Mouse (Mus musculus): ENCODE data around the gene Mapk10. TPM values are rescaled to one million over a fixed set of nuclear protein-coding genes. Genes with fewer than 3 reads are reported as not detected.
"Not testable (repeated sequence)": the region's sequence is repeated elsewhere in the genome, so short reads cannot be mapped to it uniquely, and the experiment has no call there.

Mapk10 gene
- total RNA-seq, 4 experiments from 2014 or later: 7.6 to 15.2 (median 11.3) TPM

DNA sequence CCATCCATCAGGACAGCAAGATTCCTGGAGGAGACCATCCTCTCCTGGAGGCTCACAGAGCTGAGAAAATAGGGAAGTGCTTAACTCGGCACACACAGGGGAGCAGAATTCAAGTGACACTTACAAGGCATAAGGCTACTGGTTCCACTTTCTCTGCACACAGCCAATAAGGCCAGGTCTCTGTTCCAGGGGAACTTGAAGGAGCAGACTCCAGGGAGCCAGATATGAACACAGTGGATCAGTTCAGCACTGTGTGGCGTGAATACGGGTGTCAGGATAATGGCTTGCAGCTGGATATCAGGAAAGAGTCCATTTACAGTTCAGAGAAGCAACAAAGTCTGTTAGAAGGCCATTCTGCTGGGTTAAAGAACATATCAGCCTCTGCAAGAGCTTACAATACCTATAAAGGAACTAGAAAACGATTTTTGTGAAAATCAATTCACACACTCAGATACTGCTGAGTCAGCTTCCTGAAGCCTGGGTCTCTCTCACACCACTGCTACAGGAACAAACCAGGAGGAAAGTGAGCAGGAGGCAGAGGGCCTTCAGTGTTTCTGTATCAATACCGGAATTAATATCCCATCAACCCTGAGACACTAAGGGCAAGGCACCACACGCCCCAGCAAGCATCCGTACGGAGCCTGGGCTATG lies 263.9 kb downstream of the Mapk10 start:
- DNase-seq: no peak

GRCm38 (mm10) chr5:102946625-102947024 lies 264.5 kb downstream of the Mapk10 start:
- no peak for DNase-seq

DNA sequence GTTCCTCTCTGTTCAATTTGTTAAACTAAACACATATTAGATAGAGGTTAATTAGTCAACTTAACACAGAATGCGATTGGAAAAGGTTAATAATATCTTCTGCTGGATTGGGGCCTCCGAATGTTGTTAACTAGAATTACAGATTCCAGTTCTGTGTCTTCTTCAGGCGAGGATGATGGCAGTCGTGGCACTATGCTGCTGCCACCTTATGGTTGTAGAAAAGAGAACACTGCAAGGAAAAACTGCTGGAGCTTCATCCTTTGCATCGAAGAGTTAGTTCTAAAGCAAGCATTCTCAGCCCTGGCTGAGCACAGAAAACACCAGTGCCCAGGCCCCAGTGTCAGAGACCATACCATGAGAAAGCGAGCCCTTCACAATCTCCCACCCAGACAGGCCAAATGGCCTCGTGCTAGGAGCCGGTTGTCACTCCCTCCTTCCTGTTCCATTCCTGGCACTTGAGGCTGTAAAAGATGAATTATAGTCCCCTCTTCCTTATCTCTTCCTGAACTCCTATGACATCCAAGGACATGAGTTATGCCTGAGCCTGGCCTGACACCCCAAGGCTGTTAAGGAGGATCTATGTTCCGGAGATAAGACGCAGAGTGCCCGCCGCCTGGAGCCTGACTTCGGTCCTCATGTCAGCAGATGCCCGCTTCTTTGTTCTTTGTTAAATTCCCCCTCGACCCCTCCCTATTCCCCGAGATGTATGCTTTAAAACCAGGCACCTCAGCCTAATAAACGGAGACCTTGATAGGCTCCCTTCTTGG lies 267.1 kb downstream of the Mapk10 start:
- DNase-seq: peak; percentile 42

- DNase-seq: no peak
Observed at GRCm38 (mm10) chr5:102930161-102930560, 281.0 kb downstream of the Mapk10 start.

GRCm38 (mm10) chr5:102926786-102927185 lies 284.3 kb downstream of the Mapk10 start:
- no peak for DNase-seq

GRCm38 (mm10) chr5:102920199-102920598 lies 290.9 kb downstream of the Mapk10 start:
- DNase-seq: no peak

GRCm38 (mm10) chr5:102905441-102906211 lies 305.5 kb downstream of the Mapk10 start:
- no peak for DNase-seq

DNA sequence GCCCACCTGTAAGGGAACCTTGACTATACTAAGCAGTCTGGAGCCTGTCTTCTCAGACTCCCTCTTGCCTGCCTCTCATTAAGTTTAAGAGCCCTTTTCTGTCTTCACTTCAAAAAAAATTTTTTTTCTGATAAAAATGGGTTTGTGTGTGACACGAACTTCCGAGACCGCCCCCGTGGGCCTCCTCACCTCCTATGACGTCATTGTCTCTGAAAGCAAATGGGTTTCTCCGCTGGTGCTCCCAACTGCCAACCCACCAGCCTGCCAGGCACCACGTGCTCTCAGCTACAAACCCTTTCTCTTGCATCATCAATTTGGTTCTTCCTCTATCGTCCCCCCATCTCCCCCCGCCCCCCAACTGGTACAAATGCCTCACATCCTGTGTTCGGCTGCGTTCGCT lies 307.1 kb downstream of the Mapk10 start:
- no peak for DNase-seq

GRCm38 (mm10) chr5:102903487-102903886 lies 307.6 kb downstream of the Mapk10 start:
- no peak for DNase-seq

- no peak for DNase-seq
Observed at GRCm38 (mm10) chr5:102901176-102901575, 310.0 kb downstream of the Mapk10 start.

DNA sequence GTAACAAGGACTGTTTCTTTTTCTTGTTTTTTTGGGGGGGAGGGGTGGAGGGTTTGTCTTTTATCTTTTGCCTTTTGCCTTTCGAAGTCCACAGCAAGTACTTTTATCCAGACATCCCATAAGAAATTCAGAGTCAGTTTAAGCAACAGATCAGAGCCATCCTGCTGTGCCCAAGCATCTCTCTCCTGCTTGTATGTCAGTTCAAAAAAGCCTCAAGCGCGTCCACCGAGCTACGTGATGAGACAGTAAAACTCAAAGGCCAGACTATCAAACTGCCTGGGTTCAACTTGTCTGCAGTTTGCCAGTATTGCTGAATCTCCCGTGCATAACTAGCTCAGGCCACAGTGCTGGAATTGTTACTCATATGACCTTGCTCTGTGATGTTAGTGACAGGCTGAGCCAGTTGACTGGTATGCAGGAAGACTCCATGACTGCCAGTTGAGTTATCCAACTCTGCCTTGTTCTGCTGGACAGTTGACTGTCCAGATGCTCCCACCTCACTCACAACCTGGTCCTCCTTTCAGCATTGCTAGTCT lies 311.4 kb downstream of the Mapk10 start:
- peak; percentile 30 for DNase-seq

GRCm38 (mm10) chr5:102898301-102898700 lies 312.8 kb downstream of the Mapk10 start:
- no peak for DNase-seq

GRCm38 (mm10) chr5:102892226-102892625 lies 318.9 kb downstream of the Mapk10 start:
- peak; percentile 53 for DNase-seq

DNA sequence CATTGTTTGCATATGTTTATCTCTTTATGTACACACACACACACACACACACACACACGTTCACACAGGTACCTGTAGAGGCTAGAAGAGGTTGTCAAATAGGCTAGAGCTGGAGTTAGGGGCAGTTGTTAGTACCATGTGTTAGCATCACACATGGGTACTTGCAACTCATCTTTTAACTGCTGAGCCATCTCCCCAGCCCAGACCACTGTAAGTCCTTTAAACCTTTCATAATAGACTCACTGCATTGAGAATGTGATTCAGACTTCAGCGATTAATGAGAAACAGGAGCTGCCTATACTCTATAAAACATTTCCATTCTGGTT lies 322.0 kb downstream of the Mapk10 start:
- no peak for DNase-seq

DNA sequence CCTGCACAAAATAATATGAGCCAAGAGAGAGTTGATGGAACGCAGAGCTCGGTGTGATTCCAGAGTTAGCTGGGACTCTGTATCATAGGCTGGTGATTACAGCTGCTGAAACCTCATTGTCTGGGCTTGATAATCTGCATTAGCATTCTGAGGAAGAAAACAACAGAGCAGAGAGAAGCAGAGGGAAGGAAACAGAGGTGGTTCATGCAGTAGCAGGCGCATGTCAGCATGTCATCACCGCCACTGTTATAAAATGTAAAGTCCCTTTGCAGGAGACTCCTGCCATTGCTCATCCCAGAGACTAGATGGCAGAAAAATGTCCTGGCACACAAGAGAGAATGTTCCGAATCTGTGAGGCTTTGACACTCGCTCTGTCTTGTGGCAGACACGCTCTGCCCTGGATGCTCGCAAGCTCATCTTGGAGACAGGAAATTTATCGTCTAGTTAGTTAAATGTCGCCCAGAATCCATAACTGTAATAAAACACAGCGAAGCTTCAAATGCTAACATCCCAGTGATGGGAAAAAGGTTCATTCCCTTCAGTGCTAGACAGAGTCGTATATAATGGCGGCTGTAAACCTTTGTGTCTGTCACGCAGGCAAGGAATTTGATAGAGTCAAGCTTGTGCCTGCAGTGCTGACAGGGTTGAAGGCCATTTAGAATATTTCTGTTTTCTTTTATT lies 322.5 kb downstream of the Mapk10 start:
- no peak for DNase-seq

- no peak for DNase-seq
Observed at GRCm38 (mm10) chr5:102875628-102876027, 335.5 kb downstream of the Mapk10 start.

DNA sequence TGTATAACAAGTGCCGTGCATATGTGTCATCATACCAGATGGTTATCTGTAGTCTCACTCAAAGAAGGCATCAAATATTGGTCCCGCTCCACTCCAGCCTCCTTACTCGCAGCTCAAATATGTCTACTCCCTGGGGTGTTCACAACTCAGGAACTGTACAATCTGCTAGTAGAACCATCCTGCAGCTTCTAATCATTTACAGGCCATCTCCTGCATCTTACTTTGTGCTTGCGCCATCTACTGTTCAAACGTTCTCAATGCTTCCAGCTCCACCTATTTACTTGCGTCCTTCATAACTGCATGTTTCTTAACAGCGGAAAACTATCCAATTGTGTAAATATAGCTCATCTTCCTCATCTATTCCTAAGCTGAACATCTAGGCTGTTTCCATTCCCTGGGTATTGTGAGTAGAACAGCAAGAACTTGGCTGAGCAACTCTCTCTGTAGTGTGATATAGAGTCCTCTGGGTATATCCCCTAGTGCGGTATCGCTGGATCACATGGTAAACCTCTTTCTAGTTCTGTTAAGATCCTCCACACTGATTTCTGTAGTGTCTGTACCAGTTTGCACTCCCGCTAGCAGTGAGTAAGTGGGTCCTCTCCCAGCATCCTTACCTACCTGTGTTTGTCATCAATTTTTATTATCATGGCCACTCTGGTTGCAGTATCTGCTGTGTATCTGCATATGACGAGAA lies 336.4 kb downstream of the Mapk10 start:
- peak; percentile 16 for DNase-seq

DNA sequence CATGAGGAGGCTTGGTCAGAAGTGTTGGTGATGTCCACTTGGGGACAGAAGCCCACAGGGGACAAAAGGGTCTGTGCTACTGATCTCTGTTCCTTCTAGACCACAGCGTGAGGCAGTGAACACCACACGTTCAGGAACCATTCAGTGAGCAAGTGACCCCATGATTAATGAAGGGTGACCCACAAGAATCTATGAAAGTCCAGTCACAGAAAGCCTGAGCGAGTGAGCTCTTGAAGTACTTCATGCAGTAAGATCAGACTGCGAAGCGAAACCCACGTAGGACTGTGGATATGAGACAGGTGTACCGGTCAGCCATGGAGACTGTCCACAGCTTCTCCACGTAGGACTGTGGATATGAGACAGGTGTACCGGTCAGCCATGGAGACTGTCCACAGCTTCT lies 338.1 kb downstream of the Mapk10 start:
- not testable (repeated sequence) for DNase-seq

DNA sequence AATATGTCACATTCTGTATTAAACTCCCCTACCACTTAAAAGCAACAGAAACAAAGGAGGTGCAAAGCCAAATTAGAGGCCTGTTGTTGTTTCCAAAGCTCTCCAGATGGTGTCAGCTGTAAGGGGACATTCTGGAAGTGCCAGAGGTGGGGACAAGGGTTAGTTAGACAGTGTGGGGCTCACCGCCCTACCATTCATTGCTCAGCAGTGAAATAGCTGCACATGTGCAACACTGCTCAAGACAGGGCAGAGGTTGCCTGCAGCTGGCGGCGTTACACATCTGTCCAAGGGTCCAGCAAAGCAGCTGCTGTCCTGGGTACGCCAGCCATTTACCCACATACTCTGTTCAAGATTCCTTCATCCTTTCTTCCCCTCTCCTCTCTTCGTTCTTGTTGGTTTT lies 342.9 kb downstream of the Mapk10 start:
- no peak for DNase-seq

GRCm38 (mm10) chr5:102859749-102860148 lies 351.4 kb downstream of the Mapk10 start:
- DNase-seq: no peak

- DNase-seq: no peak
Observed at GRCm38 (mm10) chr5:102858047-102858446, 353.1 kb downstream of the Mapk10 start.
